Comparison of ENCODE assay signal across 8 mouse cellular contexts in genomic region chr14:28507471-28507870, GRCm38 (mm10). TPM values are rescaled to one million over a fixed set of nuclear protein-coding genes. Genes with fewer than 3 reads are reported as not detected.
A peak's percentile ranks its signal among the peaks of the same experiment; 100 is the strongest.
DNase-seq lines count a peak whose midpoint lies in the region; ATAC-seq and TF ChIP-seq lines count a peak whose summit lies in the region.

No protein-coding gene starts in this region.

- no peak overlapping the region for H3K4me3 ChIP-seq in E14TG2a.4 (replicated peaks; ENCODE audit: low read length)
- peak overlapping the region; percentile 80 for H3K4me3 ChIP-seq in brown adipose tissue, adult 24 weeks (ENCODE audit: insufficient read depth, low read depth, low read length)
- H3K4me3 ChIP-seq in forebrain, embryonic 16.5 days (replicated peaks; ENCODE audit: low read length), result peak overlapping the region; percentile 55
- H3K4me3 ChIP-seq in lung, postnatal 0 days (ENCODE audit: low read depth, low read length), result peak overlapping the region; percentile 64

- peak; percentile 76 to 77 for DNase-seq in heart, postnatal 36 days
- DNase-seq in layer of hippocampus, postnatal 10 days (ENCODE audit: low spot score in 2 of 2), result peak; percentile 71 to 80
- DNase-seq in lung, postnatal 0 days (ENCODE audit: low spot score), result peak; percentile 84
- peak; percentile 92 for DNase-seq in retina, embryonic 14.5 days (ENCODE audit: low spot score)
- no peak for DNase-seq in thymus, postnatal 0 days (ENCODE audit: low spot score)

- TF ChIP-seq EP300 in lung, postnatal 0 days (IDR thresholded peaks at IDR 0.05), result no peak

- WGBS in forebrain, embryonic 16.5 days, result 1% methylated on average over 18 of the region's 18 CpGs
- whole genome bisulfite sequencing in lung, postnatal 0 days, result 3% methylated on average over 18 of the region's 18 CpGs

- H3K4me1 ChIP-seq in E14TG2a.4 (replicated peaks; ENCODE audit: low read depth, low read length), result peaks cover 74% of the 10 kb centered on the region
- no peaks in the 10 kb centered on the region for H3K4me1 ChIP-seq in brown adipose tissue, adult 24 weeks (ENCODE audit: control insufficient read depth, insufficient read depth, insufficient read length, low read length)
- peaks cover 61% of the 10 kb centered on the region for H3K4me1 ChIP-seq in forebrain, embryonic 16.5 days (replicated peaks; ENCODE audit: control insufficient read depth, insufficient read depth, low read length)
- H3K4me1 ChIP-seq in lung, postnatal 0 days (ENCODE audit: insufficient read depth, low read depth, low read length), result peaks cover 3% of the 10 kb centered on the region; the same call in 1 of the 2 replicates

- ATAC-seq in forebrain, embryonic 16.5 days, result no peak
- peak; percentile 51 for ATAC-seq in lung, postnatal 0 days

- H3K9ac ChIP-seq in forebrain, embryonic 16.5 days (replicated peaks; ENCODE audit: low read depth, low read length), result peak overlapping the region; percentile 35
- no peak overlapping the region for H3K9ac ChIP-seq in lung, postnatal 0 days (replicated peaks; ENCODE audit: low read depth)

- TF ChIP-seq CTCF in E14TG2a.4 (conservative IDR thresholded peaks at IDR 0.05; ENCODE audit: low read length), result peak; percentile 60
- TF ChIP-seq CTCF in lung, postnatal 0 days (IDR thresholded peaks at IDR 0.05), result peak; percentile 91

- peaks cover 98% of the 10 kb centered on the region for H3K27me3 ChIP-seq in E14TG2a.4 (ENCODE audit: insufficient read depth, low read length)
- H3K27me3 ChIP-seq in forebrain, embryonic 16.5 days (replicated peaks; ENCODE audit: control insufficient read depth, insufficient read depth, low read length), result peaks cover 50% of the 10 kb centered on the region
- peaks cover 47% of the 10 kb centered on the region for H3K27me3 ChIP-seq in lung, postnatal 0 days (replicated peaks; ENCODE audit: insufficient read depth, low read length)

- H3K36me3 ChIP-seq in E14TG2a.4 (ENCODE audit: insufficient read depth, low read length), result no peaks in the 10 kb centered on the region
- no peaks in the 10 kb centered on the region for H3K36me3 ChIP-seq in forebrain, embryonic 16.5 days (ENCODE audit: control insufficient read depth, insufficient read depth)
- no peaks in the 10 kb centered on the region for H3K36me3 ChIP-seq in lung, postnatal 0 days (ENCODE audit: insufficient read depth, low read length)

- intact Hi-C loops in heart, postnatal 36 days (cut with DNase I), result loop anchor here (1.0 to 10.0 kb wide), 9 partner anchors 25 to 937 kb away; no protein-coding TSS in a partner anchor

- H3K9me3 ChIP-seq in E14TG2a.4 (ENCODE audit: low read length), result no peaks in the 10 kb centered on the region
- H3K9me3 ChIP-seq in forebrain, embryonic 16.5 days (ENCODE audit: control insufficient read depth, low read length), result no peaks in the 10 kb centered on the region
- H3K9me3 ChIP-seq in lung, postnatal 0 days (ENCODE audit: low read length), result no peaks in the 10 kb centered on the region

- H3K27ac ChIP-seq in brown adipose tissue, adult 24 weeks (replicated peaks; ENCODE audit: low read depth, low read length), result no peak overlapping the region
- H3K27ac ChIP-seq in forebrain, embryonic 16.5 days (ENCODE audit: low read length), result no peak overlapping the region
- H3K27ac ChIP-seq in lung, postnatal 0 days (ENCODE audit: low read length), result no peak overlapping the region

- peak overlapping the region; percentile 96 for H3K4me2 ChIP-seq in forebrain, embryonic 16.5 days (ENCODE audit: low read length)
- peak overlapping the region; percentile 85 for H3K4me2 ChIP-seq in lung, postnatal 0 days (replicated peaks; ENCODE audit: low read depth, low read length)

RNA-seq across cellular contexts. Expression of gene Wnt5a, which starts 2.9 kb away (rescaled TPM):
- polyA plus RNA-seq in brown adipose tissue, adult 24 weeks (2012; ENCODE audit: insufficient read depth, insufficient read length, missing spikeins), result 6.4 and 10.7 TPM in 2 replicates
- 11.8 and 12.0 TPM in 2 replicates for polyA plus RNA-seq in forebrain, embryonic 16.5 days (2015; fragmentation: Nextera tagmentation; extraction: Ambion mirVana)
- 10 to 100 TPM; 10.9 to 16.0 TPM for total RNA-seq in heart, postnatal 36 days (2021)
- total RNA-seq in layer of hippocampus, postnatal 10 days (2021), result 10 to 100 TPM; 18.9 to 19.9 TPM
- 23.2 and 31.8 TPM in 2 replicates for polyA plus RNA-seq in lung, postnatal 0 days (2015; fragmentation: Nextera tagmentation; extraction: Ambion mirVana)
- polyA plus RNA-seq in thymus, postnatal 0 days (2015; fragmentation: Nextera tagmentation; extraction: Ambion mirVana), result 0.89 and 0.90 TPM in 2 replicates
